Mouse (Mus musculus): ENCODE measurements at regions not wholly inside any gene's neighbourhood (a gene's known extent, or its start where the extent isn't known, plus 50 kb on each side); places are given as distances from the start of the nearest gene placed in this dataset.

DNA sequence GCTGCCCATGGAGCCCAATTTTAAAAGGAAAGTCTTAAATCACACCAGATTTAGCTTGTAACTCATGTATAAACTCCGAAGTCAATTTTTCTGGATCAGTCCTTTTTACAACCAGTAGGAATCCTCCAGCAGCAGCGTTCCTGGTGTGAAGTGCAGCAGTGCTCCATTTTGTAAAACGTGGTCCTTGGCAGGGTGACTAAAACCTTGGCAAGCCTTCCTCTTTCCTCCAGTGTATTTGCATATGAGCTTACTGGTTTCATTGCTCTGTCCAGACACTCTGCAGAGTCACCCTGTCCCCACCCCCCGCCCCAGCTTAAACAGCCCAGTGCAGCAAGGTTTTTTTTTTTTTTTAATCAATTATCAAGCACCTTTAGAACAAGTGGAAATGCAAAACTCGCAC lies 180.9 kb upstream of the Tmco5 start:
- 66% methylated on average over 5 of the region's 5 CpGs for WGBS
- Histone ChIP-seq H3K36me3 (ENCODE audit: control insufficient read depth, insufficient read depth, low read length) (no peaks in the 10 kb centered on the region), H3K4me1 (ENCODE audit: control insufficient read depth, insufficient read depth, low read length) (no peaks in the 10 kb centered on the region), H3K9me3 (ENCODE audit: control insufficient read depth, low read length) (no peaks in the 10 kb centered on the region), H3K27me3 (ENCODE audit: control insufficient read depth, insufficient read depth, low read length) (no peaks in the 10 kb centered on the region; the same call in 1 of the 2 replicates), H3K27ac (ENCODE audit: low read depth, low read length) (no peak overlapping the region), H3K4me2 (replicated peaks; ENCODE audit: low read depth, low read length) (no peak overlapping the region), H3K4me3 (ENCODE audit: low read length) (no peak overlapping the region), H3K9ac (ENCODE audit: low read depth, low read length) (no peak overlapping the region)
- no peak for ATAC-seq (ENCODE audit: low FRiP score, low TSS enrichment)

DNA sequence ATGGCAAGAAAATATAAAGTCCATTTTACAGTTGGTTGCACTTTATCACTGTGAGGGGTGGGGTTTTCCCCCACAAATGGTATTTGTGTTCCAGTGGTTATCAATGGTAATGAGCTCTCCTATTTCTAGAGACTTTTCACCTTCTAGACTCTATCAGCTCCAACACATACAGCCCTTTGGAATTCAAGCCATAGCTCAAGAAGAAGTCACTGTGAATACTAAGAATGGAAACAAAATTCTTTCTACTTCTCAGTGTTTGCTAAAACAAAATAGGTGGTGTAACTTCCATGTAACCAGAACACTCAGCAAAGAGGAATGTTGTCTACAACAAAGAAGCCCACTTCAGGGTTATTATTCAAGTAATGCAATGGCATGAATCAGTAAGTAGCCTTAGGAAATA lies 173.8 kb upstream of the Tmco5 start:
- ATAC-seq (ENCODE audit: low FRiP score, low TSS enrichment), result no peak
- no peaks in the 10 kb centered on the region for H3K27me3 ChIP-seq (ENCODE audit: control insufficient read depth, insufficient read depth, low read length)
- no peak overlapping the region for H3K27ac ChIP-seq (ENCODE audit: low read depth, low read length)
- no peaks in the 10 kb centered on the region for H3K9me3 ChIP-seq (ENCODE audit: control insufficient read depth, low read length)
- no peak overlapping the region for H3K4me3 ChIP-seq (ENCODE audit: low read length)
- H3K4me2 ChIP-seq (replicated peaks; ENCODE audit: low read depth, low read length), result no peak overlapping the region
- H3K36me3 ChIP-seq (ENCODE audit: control insufficient read depth, insufficient read depth, low read length), result no peaks in the 10 kb centered on the region
- no peaks in the 10 kb centered on the region for H3K4me1 ChIP-seq (ENCODE audit: control insufficient read depth, insufficient read depth, low read length)
- H3K9ac ChIP-seq (ENCODE audit: low read depth, low read length), result no peak overlapping the region

DNA sequence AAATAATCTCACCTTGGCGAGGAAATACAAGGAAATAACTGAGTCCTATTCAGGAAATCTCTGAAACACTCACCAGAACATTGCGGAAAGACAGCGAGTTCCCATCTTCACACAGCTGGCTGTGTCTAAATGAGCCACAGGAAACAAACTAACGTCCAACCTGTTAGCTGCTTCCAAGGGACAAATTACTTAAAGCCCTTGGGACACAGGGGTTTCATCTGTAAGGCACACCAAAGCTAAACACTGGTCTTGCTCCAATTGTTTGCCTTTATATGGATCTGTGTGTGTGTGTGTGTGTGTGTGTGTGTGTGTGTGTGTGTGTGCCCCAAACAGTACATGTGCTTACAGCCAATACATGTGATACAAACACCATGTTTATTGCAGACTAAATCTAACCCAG lies 168.9 kb upstream of the Tmco5 start:
- Histone ChIP-seq H3K27me3 (ENCODE audit: control insufficient read depth, insufficient read depth, low read length) (no peaks in the 10 kb centered on the region), H3K4me1 (ENCODE audit: control insufficient read depth, insufficient read depth, low read length) (no peaks in the 10 kb centered on the region), H3K4me3 (ENCODE audit: low read length) (no peak overlapping the region), H3K9me3 (ENCODE audit: control insufficient read depth, low read length) (no peaks in the 10 kb centered on the region), H3K36me3 (ENCODE audit: control insufficient read depth, insufficient read depth, low read length) (no peaks in the 10 kb centered on the region), H3K4me2 (replicated peaks; ENCODE audit: low read depth, low read length) (no peak overlapping the region), H3K27ac (ENCODE audit: low read depth, low read length) (no peak overlapping the region), H3K9ac (ENCODE audit: low read depth, low read length) (no peak overlapping the region)
- no peak for ATAC-seq (ENCODE audit: low FRiP score, low TSS enrichment)
- WGBS, result 69% methylated on average over 4 of the region's 4 CpGs

DNA sequence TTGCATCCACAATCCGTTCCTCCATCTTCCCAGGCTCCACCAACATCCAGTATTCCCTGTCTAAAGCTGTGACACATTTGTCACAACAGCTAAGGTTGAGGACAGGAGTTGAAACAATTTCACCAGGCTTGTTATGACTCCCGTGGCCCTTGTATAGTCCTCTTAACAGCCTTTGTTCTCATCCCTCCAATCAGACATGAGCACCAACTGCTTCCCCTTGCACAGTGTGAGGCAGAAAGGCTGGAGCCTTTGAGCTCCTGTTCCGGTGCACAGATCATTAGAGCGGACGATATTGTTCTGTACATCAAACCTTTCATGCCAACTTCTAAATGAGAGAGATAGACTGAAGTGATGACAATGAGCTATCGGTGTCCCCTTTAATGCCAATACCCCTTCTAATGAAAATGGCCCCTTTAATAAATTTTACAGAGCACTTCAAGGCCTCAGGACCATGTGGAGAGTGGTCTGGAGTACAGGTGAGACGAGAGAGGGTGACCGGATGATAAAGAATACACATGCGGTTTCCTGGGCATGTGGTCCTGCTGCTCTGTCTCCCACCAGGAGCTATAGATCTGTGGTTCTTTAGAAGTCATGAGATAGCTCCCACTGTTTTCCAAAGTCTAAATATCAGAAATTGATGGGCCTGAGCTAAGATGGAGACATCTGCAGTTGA lies 161.8 kb upstream of the Tmco5 start:
- no peaks in the 10 kb centered on the region for H3K9me3 ChIP-seq (ENCODE audit: control insufficient read depth, low read length)

DNA sequence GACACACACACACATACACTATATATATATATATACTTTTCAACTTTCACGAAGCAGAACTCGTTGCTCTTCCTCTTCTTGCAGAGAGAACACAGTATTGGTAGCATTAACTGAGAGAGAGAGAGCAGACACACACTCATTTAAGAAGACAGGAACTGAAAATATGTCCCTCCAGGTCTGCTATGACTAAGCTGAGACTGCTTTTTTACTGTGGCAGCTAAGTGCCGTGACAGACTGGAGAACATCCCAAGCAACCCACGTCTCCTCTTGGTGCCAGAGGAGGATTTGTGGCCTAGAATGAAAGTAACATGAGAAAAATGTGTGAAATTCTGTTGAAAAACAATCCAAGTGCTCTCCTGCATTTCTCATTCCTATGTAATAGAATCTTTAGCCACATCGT lies 159.9 kb upstream of the Tmco5 start:
- H3K27ac ChIP-seq (ENCODE audit: low read depth, low read length), result no peak overlapping the region
- H3K9me3 ChIP-seq (ENCODE audit: control insufficient read depth, low read length), result no peaks in the 10 kb centered on the region
- no peaks in the 10 kb centered on the region for H3K36me3 ChIP-seq (ENCODE audit: control insufficient read depth, insufficient read depth, low read length)
- ATAC-seq (ENCODE audit: low FRiP score, low TSS enrichment), result no peak
- no peak overlapping the region for H3K4me3 ChIP-seq (ENCODE audit: low read length)
- no peaks in the 10 kb centered on the region for H3K4me1 ChIP-seq (ENCODE audit: control insufficient read depth, insufficient read depth, low read length)
- no peak overlapping the region for H3K9ac ChIP-seq (ENCODE audit: low read depth, low read length)
- no peaks in the 10 kb centered on the region for H3K27me3 ChIP-seq (ENCODE audit: control insufficient read depth, insufficient read depth, low read length)
- H3K4me2 ChIP-seq (replicated peaks; ENCODE audit: low read depth, low read length), result no peak overlapping the region
- 81% methylated on average over 5 of the region's 5 CpGs for WGBS

More for the DNA sequence above, 161.8 kb upstream of the Tmco5 start:
- no peak overlapping the region for H3K9ac ChIP-seq (ENCODE audit: low read depth, low read length)
- 76% methylated on average over 9 of the region's 9 CpGs for WGBS
- no peak for ATAC-seq (ENCODE audit: low FRiP score, low TSS enrichment)
- H3K4me1 ChIP-seq (ENCODE audit: control insufficient read depth, insufficient read depth, low read length), result no peaks in the 10 kb centered on the region
- no peak overlapping the region for H3K4me2 ChIP-seq (replicated peaks; ENCODE audit: low read depth, low read length)
- H3K27ac ChIP-seq (ENCODE audit: low read depth, low read length), result no peak overlapping the region
- H3K36me3 ChIP-seq (ENCODE audit: control insufficient read depth, insufficient read depth, low read length), result no peaks in the 10 kb centered on the region
- no peaks in the 10 kb centered on the region for H3K27me3 ChIP-seq (ENCODE audit: control insufficient read depth, insufficient read depth, low read length)
- H3K4me3 ChIP-seq (ENCODE audit: low read length), result no peak overlapping the region

DNA sequence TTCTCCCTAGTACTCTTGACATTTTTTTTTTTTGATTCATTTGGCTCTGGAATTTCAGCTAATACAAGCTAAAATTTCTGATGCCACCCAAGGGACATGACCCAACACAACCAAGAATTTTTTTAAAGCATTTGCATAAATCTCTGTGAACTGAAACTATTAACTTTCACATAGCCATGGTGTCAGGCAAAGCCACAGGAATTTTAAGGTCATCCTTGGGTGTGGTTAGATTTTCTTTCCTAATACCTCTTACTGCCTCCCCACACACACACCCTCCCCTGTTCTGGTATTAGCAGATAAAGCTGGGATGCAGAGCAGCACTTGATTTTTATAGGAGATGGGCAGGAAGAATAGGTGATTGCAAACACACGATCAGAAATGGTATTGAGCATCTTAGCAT lies 150.9 kb upstream of the Tmco5 start:
- ATAC-seq (ENCODE audit: low FRiP score, low TSS enrichment), result no peak
- WGBS, result 65% methylated on average over 1 of the region's 1 CpGs
- Histone ChIP-seq H3K36me3 (ENCODE audit: control insufficient read depth, insufficient read depth, low read length) (no peaks in the 10 kb centered on the region), H3K9ac (ENCODE audit: low read depth, low read length) (no peak overlapping the region), H3K27ac (ENCODE audit: low read depth, low read length) (no peak overlapping the region), H3K4me1 (ENCODE audit: control insufficient read depth, insufficient read depth, low read length) (no peaks in the 10 kb centered on the region), H3K4me2 (replicated peaks; ENCODE audit: low read depth, low read length) (no peak overlapping the region), H3K4me3 (ENCODE audit: low read length) (no peak overlapping the region), H3K9me3 (ENCODE audit: control insufficient read depth, low read length) (no peaks in the 10 kb centered on the region), H3K27me3 (ENCODE audit: control insufficient read depth, insufficient read depth, low read length) (no peaks in the 10 kb centered on the region)

DNA sequence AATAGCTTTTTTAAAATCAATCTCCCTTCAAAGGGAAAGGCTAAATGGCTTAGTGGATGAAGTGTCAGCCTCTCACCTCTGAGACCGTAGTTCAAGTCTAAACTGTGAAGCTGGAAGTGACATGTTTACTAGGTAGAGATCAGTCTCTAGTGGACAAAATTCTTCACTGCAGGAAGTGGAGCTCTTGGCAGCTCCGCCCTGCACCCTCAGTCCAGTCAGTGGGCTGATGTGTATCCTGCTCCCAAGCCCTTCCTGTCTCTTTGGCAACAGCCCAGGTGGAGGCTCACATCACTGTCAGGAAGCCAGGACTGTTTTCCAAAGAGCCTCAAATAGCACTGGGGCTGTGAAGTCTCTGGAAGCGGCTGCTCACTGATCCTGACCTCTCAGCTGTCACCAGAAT lies 142.8 kb upstream of the Tmco5 start:
- no peaks in the 10 kb centered on the region for H3K9me3 ChIP-seq (ENCODE audit: control insufficient read depth, low read length)
- H3K4me1 ChIP-seq (ENCODE audit: control insufficient read depth, insufficient read depth, low read length), result no peaks in the 10 kb centered on the region
- H3K27ac ChIP-seq (ENCODE audit: low read depth, low read length), result no peak overlapping the region
- H3K27me3 ChIP-seq (ENCODE audit: control insufficient read depth, insufficient read depth, low read length), result no peaks in the 10 kb centered on the region
- no peak overlapping the region for H3K4me3 ChIP-seq (ENCODE audit: low read length)
- WGBS, result 11% methylated on average over 3 of the region's 3 CpGs
- no peaks in the 10 kb centered on the region for H3K36me3 ChIP-seq (ENCODE audit: control insufficient read depth, insufficient read depth, low read length)
- H3K9ac ChIP-seq (ENCODE audit: low read depth, low read length), result no peak overlapping the region
- ATAC-seq (ENCODE audit: low FRiP score, low TSS enrichment), result peak; percentile 90
- no peak overlapping the region for H3K4me2 ChIP-seq (replicated peaks; ENCODE audit: low read depth, low read length)

DNA sequence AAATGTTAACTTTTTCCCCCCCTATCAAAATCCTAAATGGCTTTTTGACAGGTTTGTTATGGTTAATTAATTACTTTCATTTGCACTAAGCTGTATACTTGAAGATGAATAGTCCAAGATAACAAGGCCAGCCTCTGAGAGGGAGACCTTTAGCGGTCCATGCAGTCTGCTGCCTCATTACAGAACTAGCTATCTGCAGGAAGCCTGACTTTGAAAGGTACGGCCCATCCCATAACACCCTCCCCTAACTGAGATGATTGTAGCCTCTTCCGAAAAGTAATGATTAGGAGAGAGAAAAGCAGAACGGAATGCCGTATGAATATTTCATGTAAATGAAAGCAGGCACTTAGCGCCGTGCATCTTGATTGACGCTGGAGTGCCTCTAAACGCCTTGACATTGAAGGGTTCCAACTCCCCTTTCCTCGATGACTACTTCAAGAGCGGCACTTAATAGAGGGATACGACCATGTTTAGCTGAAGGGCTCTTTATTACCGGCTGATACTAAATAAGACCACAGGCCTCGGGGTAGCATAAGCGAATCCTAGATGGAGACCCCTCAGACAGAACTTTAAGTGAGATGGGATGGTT lies 109.9 kb upstream of the Tmco5 start:
- Histone ChIP-seq H3K4me3 (ENCODE audit: low read length) (no peak overlapping the region), H3K4me2 (replicated peaks; ENCODE audit: low read depth, low read length) (no peak overlapping the region), H3K27ac (ENCODE audit: low read depth, low read length) (no peak overlapping the region), H3K27me3 (ENCODE audit: control insufficient read depth, insufficient read depth, low read length) (no peaks in the 10 kb centered on the region), H3K9me3 (ENCODE audit: control insufficient read depth, low read length) (no peaks in the 10 kb centered on the region), H3K9ac (ENCODE audit: low read depth, low read length) (no peak overlapping the region), H3K4me1 (ENCODE audit: control insufficient read depth, insufficient read depth, low read length) (no peaks in the 10 kb centered on the region), H3K36me3 (ENCODE audit: control insufficient read depth, insufficient read depth, low read length) (no peaks in the 10 kb centered on the region)
- 73% methylated on average over 15 of the region's 15 CpGs for WGBS
- no peak for ATAC-seq (ENCODE audit: low FRiP score, low TSS enrichment)

DNA sequence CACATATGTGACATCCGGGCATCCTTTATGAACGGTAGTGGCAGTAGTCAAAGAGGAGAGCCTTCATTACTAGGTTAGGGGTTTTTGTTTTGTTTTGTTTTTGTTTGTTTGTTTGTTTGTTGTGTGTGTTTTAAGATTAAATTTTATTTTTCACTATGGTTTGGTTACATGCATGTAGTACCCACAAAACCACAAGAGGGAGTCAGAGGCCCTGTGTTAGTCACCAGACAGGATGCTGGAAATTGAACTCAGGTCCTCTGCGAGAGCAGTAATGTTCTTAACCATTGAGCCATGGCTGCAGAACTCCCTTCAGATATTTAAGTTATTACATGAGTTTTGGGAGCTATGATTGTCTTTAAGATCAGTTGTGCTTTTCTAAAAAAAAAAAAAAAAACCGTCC lies 109.3 kb upstream of the Tmco5 start:
- ATAC-seq (ENCODE audit: low FRiP score, low TSS enrichment), result no peak
- H3K27me3 ChIP-seq (ENCODE audit: control insufficient read depth, insufficient read depth, low read length), result no peaks in the 10 kb centered on the region
- no peak overlapping the region for H3K4me3 ChIP-seq (ENCODE audit: low read length)
- H3K9me3 ChIP-seq (ENCODE audit: control insufficient read depth, low read length), result no peaks in the 10 kb centered on the region
- no peak overlapping the region for H3K9ac ChIP-seq (ENCODE audit: low read depth, low read length)
- WGBS, result 79% methylated on average over 4 of the region's 4 CpGs
- no peak overlapping the region for H3K4me2 ChIP-seq (replicated peaks; ENCODE audit: low read depth, low read length)
- no peak overlapping the region for H3K27ac ChIP-seq (ENCODE audit: low read depth, low read length)
- no peaks in the 10 kb centered on the region for H3K4me1 ChIP-seq (ENCODE audit: control insufficient read depth, insufficient read depth, low read length)
- no peaks in the 10 kb centered on the region for H3K36me3 ChIP-seq (ENCODE audit: control insufficient read depth, insufficient read depth, low read length)

All from kidney, embryonic 14.5 days (tissue).